Mouse (Mus musculus): ENCODE measurements around the gene Nodal. TPM values are rescaled to one million over a fixed set of nuclear protein-coding genes. Genes with fewer than 3 reads are reported as not detected.

The Nodal gene
- 0.52 and 0.66 TPM in 2 replicates for polyA plus RNA-seq (2012; rRNA removed)

GRCm38 (mm10) chr10:61417672-61418071, at the start of gene Nodal:
Gene Nodal (plus strand): TSS chr10:61417972.

GRCm38 (mm10) chr10:61383021-61383714, 34.6 kb upstream of the Nodal start, which contains the start of gene Pald1:
Gene Pald1 (minus strand): TSS chr10:61383530.

GRCm38 (mm10) chr10:61452645-61453044, 34.9 kb downstream of the Nodal start, which contains the start of gene Eif4ebp2:
Gene Eif4ebp2 (minus strand): TSS chr10:61452661.

Other genes with a start within 250 kb of the Nodal start
- 1.3 and 1.9 TPM in 2 replicates for gene Tbata, start 246.0 kb upstream of the Nodal start, polyA plus RNA-seq (2012; rRNA removed)
- gene Adamts14, start 144.5 kb upstream of the Nodal start, polyA plus RNA-seq (2012; rRNA removed): 0.69 and 1.1 TPM in 2 replicates
- not detected in 2 replicates for gene Prf1, start 120.1 kb upstream of the Nodal start, polyA plus RNA-seq (2012; rRNA removed)
- 23.0 and 23.1 TPM in 2 replicates for gene Pald1, start 34.4 kb upstream of the Nodal start, polyA plus RNA-seq (2012; rRNA removed)
- gene Eif4ebp2, start 34.7 kb downstream of the Nodal start, polyA plus RNA-seq (2012; rRNA removed): 38.5 and 43.5 TPM in 2 replicates
- 21.4 and 24.4 TPM in 2 replicates for gene Lrrc20, start 57.8 kb downstream of the Nodal start, polyA plus RNA-seq (2012; rRNA removed)
- gene Npffr1, start 177.5 kb downstream of the Nodal start, polyA plus RNA-seq (2012; rRNA removed): 1.4 and 1.5 TPM in 2 replicates
- 162 and 163 TPM in 2 replicates for gene Ppa1, start 230.6 kb downstream of the Nodal start, polyA plus RNA-seq (2012; rRNA removed)

Measured in central nervous system, embryonic 18 days (tissue).